Mouse (Mus musculus): ENCODE results near the gene Ovch2.
"Not testable (repeated sequence)": the region's sequence is repeated elsewhere in the genome, so short reads cannot be mapped to it uniquely, and the experiment has no call there.

Gene Ovch2

GRCm38 (mm10) chr7:107801108-107801507 is at the start of gene Ovch2:
Gene Ovch2, minus strand, starts transcription at chr7:107801208.
- no peak for DNase-seq (ENCODE audit: low spot score)

GRCm38 (mm10) chr7:107847390-107847789 is 46.4 kb upstream of the Ovch2 start, which contains the start of gene Olfr470:
Gene Olfr470, minus strand, starts transcription at chr7:107847490.
- DNase-seq (ENCODE audit: low spot score): not testable (repeated sequence)

- DNase-seq (ENCODE audit: low spot score): no peak
Observed at GRCm38 (mm10) chr7:107841719-107842118, 40.7 kb upstream of the Ovch2 start.

GRCm38 (mm10) chr7:107825441-107825840 is 24.4 kb upstream of the Ovch2 start, which contains the start of gene Olfr469:
Gene Olfr469, minus strand, starts transcription at chr7:107825541.
- DNase-seq (ENCODE audit: low spot score): not testable (repeated sequence)

- not testable (repeated sequence) for DNase-seq (ENCODE audit: low spot score)
Observed at GRCm38 (mm10) chr7:107823867-107824266, 22.9 kb upstream of the Ovch2 start.

- DNase-seq (ENCODE audit: low spot score): no peak
Observed at GRCm38 (mm10) chr7:107819442-107819841, 18.4 kb upstream of the Ovch2 start.

GRCm38 (mm10) chr7:107811963-107812362 is 11.0 kb upstream of the Ovch2 start, which contains the start of gene Olfr467:
Gene Olfr467, plus strand, starts transcription at chr7:107812263.
- no peak for DNase-seq (ENCODE audit: low spot score)

GRCm38 (mm10) chr7:107802138-107802537 is 1.1 kb upstream of the Ovch2 start:
- no peak for DNase-seq (ENCODE audit: low spot score)

GRCm38 (mm10) chr7:107796500-107796899 is 4.5 kb downstream of the Ovch2 start:
- no peak for DNase-seq (ENCODE audit: low spot score)

- no peak for DNase-seq (ENCODE audit: low spot score)
Observed at GRCm38 (mm10) chr7:107787977-107788620, 12.9 kb downstream of the Ovch2 start.

- no peak for DNase-seq (ENCODE audit: low spot score)
Observed at GRCm38 (mm10) chr7:107779611-107780010, 21.4 kb downstream of the Ovch2 start.

- no peak for DNase-seq (ENCODE audit: low spot score)
Observed at GRCm38 (mm10) chr7:107778216-107778615, 22.8 kb downstream of the Ovch2 start.

- DNase-seq (ENCODE audit: low spot score): no peak
Observed at GRCm38 (mm10) chr7:107770812-107771211, 30.2 kb downstream of the Ovch2 start.

- DNase-seq (ENCODE audit: low spot score): no peak
Observed at GRCm38 (mm10) chr7:107757308-107758151, 43.5 kb downstream of the Ovch2 start, which contains the start of gene Cyb5r2. Gene Cyb5r2, minus strand, starts transcription at chr7:107758032.

GRCm38 (mm10) chr7:107756748-107757147 is 44.3 kb downstream of the Ovch2 start:
- no peak for DNase-seq (ENCODE audit: low spot score)

- DNase-seq (ENCODE audit: low spot score): no peak
Observed at GRCm38 (mm10) chr7:107755905-107756304, 45.1 kb downstream of the Ovch2 start.

GRCm38 (mm10) chr7:107752031-107752520 is 48.9 kb downstream of the Ovch2 start:
- no peak for DNase-seq (ENCODE audit: low spot score)

GRCm38 (mm10) chr7:107749721-107750120 is 51.3 kb downstream of the Ovch2 start:
- no peak for DNase-seq (ENCODE audit: low spot score)

- no peak for DNase-seq (ENCODE audit: low spot score)
Observed at GRCm38 (mm10) chr7:107749270-107749669, 51.7 kb downstream of the Ovch2 start.

- peak; percentile 62 for DNase-seq (ENCODE audit: low spot score)
Observed at GRCm38 (mm10) chr7:107747954-107748353, 53.1 kb downstream of the Ovch2 start.

GRCm38 (mm10) chr7:107747476-107747875 is 53.5 kb downstream of the Ovch2 start:
- no peak for DNase-seq (ENCODE audit: low spot score)

GRCm38 (mm10) chr7:107746036-107746435 is 55.0 kb downstream of the Ovch2 start:
- no peak for DNase-seq (ENCODE audit: low spot score)

- DNase-seq (ENCODE audit: low spot score): no peak
Observed at GRCm38 (mm10) chr7:107745111-107745510, 55.9 kb downstream of the Ovch2 start.

Measured in urinary bladder, postnatal 25 days (tissue).